Mouse (Mus musculus) E14TG2a.4 (cell line): ENCODE measurements at regions not wholly inside any gene's neighbourhood (a gene's known extent, or its start where the extent isn't known, plus 50 kb on each side); places are given as distances from the start of the nearest gene placed in this dataset.

Experiments used
- H3K27me3 ChIP-seq: 2 replicates; pipeline ENCODE4 v1.6.1; 2014; ENCODE audit warnings: low read length, control low read depth; ENCODE audit not compliant: insufficient read depth
- H3K36me3 ChIP-seq: 2 replicates; pipeline ENCODE4 v1.6.1; 2014; ENCODE audit warnings: low read length, control low read depth; ENCODE audit not compliant: insufficient read depth
- H3K4me1 ChIP-seq: replicated peaks from 2 replicates; pipeline ENCODE4 v1.6.1; 2014; ENCODE audit warnings: low read depth, low read length, control low read depth
- H3K4me3 ChIP-seq: replicated peaks from 2 replicates; pipeline ENCODE4 v1.5.1; 2014; ENCODE audit warnings: mild to moderate bottlenecking, low read length
- H3K9me3 ChIP-seq: 2 replicates; pipeline ENCODE4 v1.6.1; 2014; ENCODE audit warnings: low read length, control low read depth
- CTCF ChIP-seq: conservative IDR thresholded peaks from 2 replicates; pipeline ENCODE4 v1.5.1; 2014; ENCODE audit warnings: low read length
- NANOG ChIP-seq: IDR thresholded peaks from 2 replicates; pipeline ENCODE4 v1.6.1; 2014; ENCODE audit warnings: borderline replicate concordance, low read length, mixed read lengths
- POU5F1 ChIP-seq: IDR thresholded peaks from 2 replicates; pipeline ENCODE4 v1.6.1; 2014; ENCODE audit warnings: low read length, borderline replicate concordance

DNA sequence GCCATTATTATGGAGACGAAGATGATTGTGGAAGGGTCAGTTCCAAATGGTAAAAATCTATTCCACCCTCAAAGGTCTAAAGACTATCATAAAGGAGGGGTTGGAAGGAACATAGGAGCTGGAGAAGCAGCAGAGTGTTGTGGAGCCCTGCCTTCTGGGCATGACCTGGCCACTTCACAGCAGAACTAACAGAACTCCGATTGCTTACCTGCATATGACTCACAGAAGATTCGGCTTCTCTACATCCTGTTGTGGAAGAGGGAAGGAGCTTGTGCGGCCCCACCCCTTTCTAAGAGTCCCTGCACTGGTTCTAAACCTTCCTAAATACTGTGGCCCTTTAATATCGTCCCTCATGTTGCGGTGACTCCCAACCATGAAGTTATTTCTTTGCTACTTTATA is 362.7 kb downstream of the Samd5 start:
- Histone ChIP-seq H3K9me3 (no peaks in the 10 kb centered on the region), H3K27me3 (no peaks in the 10 kb centered on the region), H3K4me1 (no peaks in the 10 kb centered on the region), H3K4me3 (no peak overlapping the region), H3K36me3 (no peaks in the 10 kb centered on the region)
- TF ChIP-seq NANOG (no peak), POU5F1 (no peak), CTCF (no peak)

DNA sequence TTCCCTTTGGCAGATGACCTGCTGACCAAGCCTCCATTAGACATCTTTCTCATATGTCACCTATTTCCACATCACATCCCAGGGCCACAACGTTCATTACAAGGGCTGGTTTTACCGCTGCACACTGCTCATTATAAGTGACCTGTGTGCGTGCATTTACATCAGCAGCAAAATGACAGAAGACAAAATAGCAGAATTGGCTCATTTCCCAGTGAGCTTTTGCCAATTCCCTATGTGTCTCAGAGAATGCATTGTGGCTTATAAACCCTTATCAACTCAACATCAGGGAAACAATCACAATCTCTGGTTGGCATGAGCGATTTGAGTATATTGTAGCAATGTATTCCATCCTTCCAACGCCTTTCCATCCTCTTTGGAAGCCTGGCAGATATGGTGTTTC is 364.7 kb downstream of the Samd5 start:
- no peaks in the 10 kb centered on the region for H3K4me1 ChIP-seq
- no peaks in the 10 kb centered on the region for H3K9me3 ChIP-seq
- TF ChIP-seq NANOG (no peak), POU5F1 (no peak), CTCF (no peak)
- no peak overlapping the region for H3K4me3 ChIP-seq
- no peaks in the 10 kb centered on the region for H3K27me3 ChIP-seq
- no peaks in the 10 kb centered on the region for H3K36me3 ChIP-seq

DNA sequence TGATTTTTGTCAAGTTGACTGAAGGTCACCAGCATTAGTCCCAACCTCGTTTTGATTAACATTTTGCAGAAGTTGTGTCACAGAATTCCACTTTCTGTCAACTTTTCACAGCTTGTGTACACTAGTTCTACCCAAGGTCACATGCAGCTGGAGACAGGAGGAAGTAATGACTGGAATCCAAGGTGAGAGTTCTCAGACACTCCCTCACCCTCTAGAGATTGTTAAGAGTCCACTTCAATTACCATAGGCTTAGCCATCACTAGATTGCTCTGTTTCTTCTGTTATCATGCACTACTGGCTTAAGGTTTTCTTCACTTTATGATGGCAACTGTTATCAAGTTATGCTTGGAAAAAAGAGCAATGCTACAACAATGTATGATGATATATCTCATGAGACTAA is 379.0 kb downstream of the Samd5 start:
- peaks cover 14% of the 10 kb centered on the region for H3K9me3 ChIP-seq
- no peaks in the 10 kb centered on the region for H3K36me3 ChIP-seq
- H3K4me3 ChIP-seq = no peak overlapping the region
- no peaks in the 10 kb centered on the region for H3K4me1 ChIP-seq
- H3K27me3 ChIP-seq = no peaks in the 10 kb centered on the region
- TF ChIP-seq CTCF = no peak
- TF ChIP-seq POU5F1 = no peak
- TF ChIP-seq NANOG = no peak

DNA sequence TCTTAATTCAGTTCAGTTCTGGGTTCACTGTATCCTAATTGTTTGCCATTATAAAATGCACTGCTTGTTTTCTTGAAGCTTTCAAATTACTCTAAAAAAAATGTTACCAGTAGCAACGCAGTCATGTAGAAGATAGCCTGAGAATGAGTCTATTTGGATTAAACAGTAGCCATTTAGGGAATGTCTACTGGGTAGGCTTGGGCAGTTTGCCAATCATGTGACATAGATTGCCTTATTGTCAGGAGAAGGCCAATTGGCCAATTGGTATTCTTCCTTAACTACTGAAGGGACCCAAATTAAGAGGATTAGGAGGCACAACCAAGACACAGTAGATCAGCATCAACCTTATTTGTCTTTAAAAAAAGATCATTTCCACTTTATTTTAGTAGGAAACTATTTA is 379.7 kb downstream of the Samd5 start:
- no peaks in the 10 kb centered on the region for H3K36me3 ChIP-seq
- TF ChIP-seq CTCF (no peak), POU5F1 (no peak), NANOG (no peak)
- no peak overlapping the region for H3K4me3 ChIP-seq
- H3K9me3 ChIP-seq = peaks cover 8% of the 10 kb centered on the region; the same call in 1 of the 2 replicates
- H3K4me1 ChIP-seq = 0 out of 2 replicates have a peak, but pooled peaks cover 4% of the 10 kb centered on the region
- H3K27me3 ChIP-seq = no peaks in the 10 kb centered on the region

DNA sequence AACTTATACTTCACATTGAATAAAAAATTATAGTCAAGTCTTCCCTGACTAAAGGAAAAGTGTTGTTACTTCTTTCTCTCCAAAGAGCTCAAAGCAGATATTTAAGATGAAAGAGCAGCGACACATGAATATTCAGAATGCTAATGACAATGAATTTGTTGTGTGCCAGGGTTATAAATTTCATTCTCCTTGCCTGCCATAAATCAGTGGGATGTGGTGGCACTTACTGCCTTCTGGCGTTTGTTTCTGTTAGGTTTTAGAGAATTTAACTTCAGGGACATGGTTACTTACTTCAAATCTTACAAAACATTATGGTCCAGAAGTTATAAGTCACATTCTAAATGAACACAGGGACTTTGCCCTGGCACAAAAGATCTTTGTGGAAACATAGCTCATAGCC is 380.4 kb downstream of the Samd5 start:
- no peak for TF ChIP-seq NANOG
- no peak for TF ChIP-seq POU5F1
- TF ChIP-seq CTCF = no peak
- Histone ChIP-seq H3K36me3 (no peaks in the 10 kb centered on the region), H3K4me3 (no peak overlapping the region), H3K4me1 (0 out of 2 replicates have a peak, but pooled peaks cover 4% of the 10 kb centered on the region), H3K9me3 (peaks cover 1% of the 10 kb centered on the region; the same call in 1 of the 2 replicates), H3K27me3 (no peaks in the 10 kb centered on the region)

DNA sequence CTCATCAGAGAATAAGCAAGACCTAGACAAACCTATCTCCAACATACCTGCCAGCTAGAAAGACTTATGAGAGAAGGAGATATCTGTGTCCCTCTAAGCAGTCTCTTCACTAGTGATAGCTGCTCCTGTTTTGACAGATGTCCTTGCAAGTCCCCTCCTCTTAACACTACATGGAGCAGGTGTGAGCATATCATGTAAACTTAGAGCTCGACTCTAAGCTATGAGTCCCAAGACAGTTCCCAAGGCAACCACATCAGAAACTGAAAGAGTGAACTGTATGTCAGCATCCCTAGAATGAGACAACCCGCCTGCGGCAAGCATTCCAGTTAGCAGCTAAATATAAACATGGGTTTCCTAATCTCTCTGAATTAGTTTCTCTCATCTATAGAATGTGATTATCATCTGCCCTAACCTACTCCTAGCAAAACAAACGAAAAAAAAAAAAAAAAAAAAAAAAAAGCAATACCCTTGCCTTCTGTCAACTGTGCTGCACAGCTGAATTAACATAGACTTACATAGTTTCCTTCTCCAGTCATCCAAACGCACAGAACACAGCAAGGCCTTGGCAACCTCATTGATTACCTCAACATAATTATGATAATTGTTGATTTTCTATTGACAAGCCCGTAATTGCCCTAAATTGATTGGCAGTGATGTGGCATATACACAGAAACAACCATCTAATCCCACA is 383.4 kb downstream of the Samd5 start:
- no peaks in the 10 kb centered on the region for H3K36me3 ChIP-seq
- H3K4me1 ChIP-seq = 0 out of 2 replicates have a peak, but pooled peaks cover 4% of the 10 kb centered on the region
- H3K9me3 ChIP-seq = no peaks in the 10 kb centered on the region
- no peak for TF ChIP-seq CTCF
- TF ChIP-seq POU5F1 = no peak
- no peak for TF ChIP-seq NANOG
- no peak overlapping the region for H3K4me3 ChIP-seq
- H3K27me3 ChIP-seq = no peaks in the 10 kb centered on the region

DNA sequence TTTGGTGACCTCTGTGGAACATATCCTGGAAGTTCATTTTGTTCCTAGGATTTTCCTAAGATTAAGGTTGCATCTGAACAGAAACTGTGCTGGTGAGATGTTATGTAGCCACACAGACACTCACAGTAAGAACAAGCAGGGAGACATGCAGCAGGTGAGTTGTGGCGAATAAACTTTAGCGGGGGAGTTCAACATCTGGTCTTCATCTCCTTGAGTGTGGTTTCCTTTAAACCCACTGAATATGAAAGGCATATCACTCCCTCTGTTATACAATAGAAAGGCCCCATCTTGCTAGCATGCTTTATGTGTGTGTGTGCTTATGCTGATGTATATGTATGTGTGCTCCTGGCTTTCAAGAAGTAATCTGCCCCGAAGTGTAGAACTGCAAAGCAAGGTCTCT is 387.1 kb upstream of the Sash1 start:
- H3K9me3 ChIP-seq = peaks cover 27% of the 10 kb centered on the region
- TF ChIP-seq NANOG (no peak), POU5F1 (no peak), CTCF (no peak)
- peaks cover 7% of the 10 kb centered on the region for H3K4me1 ChIP-seq
- H3K27me3 ChIP-seq = no peaks in the 10 kb centered on the region
- H3K36me3 ChIP-seq = no peaks in the 10 kb centered on the region
- H3K4me3 ChIP-seq = no peak overlapping the region

DNA sequence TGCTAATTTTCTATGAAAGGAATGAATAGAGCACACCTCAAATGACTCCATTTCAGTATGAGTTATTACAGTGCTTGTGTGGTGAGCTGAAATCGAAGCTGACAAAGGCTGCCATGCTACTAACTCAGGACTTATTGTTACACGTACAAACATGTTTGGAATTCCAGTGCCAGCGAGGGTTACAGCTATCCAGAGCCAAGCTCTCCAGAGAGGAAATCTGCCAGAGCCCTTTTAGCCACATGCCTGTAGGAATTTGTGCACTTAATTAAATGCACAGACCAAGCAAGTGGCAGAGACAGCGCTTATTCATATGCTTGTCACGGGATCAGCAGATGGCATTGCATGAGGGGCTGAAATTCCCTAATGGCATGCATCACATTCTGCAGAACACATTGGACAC is 386.4 kb upstream of the Sash1 start:
- H3K36me3 ChIP-seq = no peaks in the 10 kb centered on the region
- H3K4me1 ChIP-seq = peaks cover 7% of the 10 kb centered on the region
- H3K9me3 ChIP-seq = peaks cover 27% of the 10 kb centered on the region
- no peaks in the 10 kb centered on the region for H3K27me3 ChIP-seq
- no peak overlapping the region for H3K4me3 ChIP-seq
- no peak for TF ChIP-seq POU5F1
- TF ChIP-seq CTCF = no peak
- TF ChIP-seq NANOG = no peak

DNA sequence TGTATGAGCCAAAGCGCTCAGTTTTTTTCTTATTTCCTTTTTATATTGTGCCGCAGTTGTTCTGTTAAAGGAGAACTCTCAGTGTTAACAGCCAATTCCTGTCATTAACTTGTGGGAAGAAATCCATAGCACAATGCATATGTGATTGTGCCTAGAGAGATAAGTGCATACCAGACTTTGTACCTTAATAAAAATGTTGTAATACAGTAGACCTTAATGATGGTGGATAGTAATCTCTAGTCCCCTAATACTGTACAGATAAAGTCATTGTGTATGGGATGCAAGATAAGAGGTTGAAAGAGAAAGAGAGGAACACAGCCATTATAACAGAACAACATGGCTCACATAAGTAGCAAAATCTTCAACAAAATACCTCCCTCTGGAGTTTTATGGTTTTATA is 379.7 kb upstream of the Sash1 start:
- peaks cover 7% of the 10 kb centered on the region for H3K4me1 ChIP-seq
- H3K9me3 ChIP-seq = no peaks in the 10 kb centered on the region; the same call in 1 of the 2 replicates

More for the DNA sequence above, 379.7 kb upstream of the Sash1 start:
- no peak for TF ChIP-seq NANOG
- TF ChIP-seq CTCF = no peak
- TF ChIP-seq POU5F1 = no peak
- Histone ChIP-seq H3K4me3 (no peak overlapping the region), H3K36me3 (no peaks in the 10 kb centered on the region), H3K27me3 (no peaks in the 10 kb centered on the region)
